10 mouse cellular contexts compared by ENCODE assay signal in genomic region chr7:98354160-98354920, GRCm38 (mm10). TPM values are rescaled to one million over a fixed set of nuclear protein-coding genes. Genes with fewer than 3 reads are reported as not detected.
A peak's percentile ranks its signal among the peaks of the same experiment; 100 is the strongest.
DNase-seq lines count a peak whose midpoint lies in the region; ATAC-seq and TF ChIP-seq lines count a peak whose summit lies in the region.
"Had no signal": no experiment of that assay in that cellular context is flagged by ENCODE, and none has a peak within 500 bp of the region (broad histone marks: within the 10 kb centered on the region; RNA-seq: fewer than 3 reads in every experiment).

No protein-coding gene starts in this region.

- H3K9me3 ChIP-seq in kidney, postnatal 0 days (replicated peaks; ENCODE audit: low read length), result no peaks in the 10 kb centered on the region
- H3K9me3 ChIP-seq in embryonic facial prominence, embryonic 15.5 days (replicated peaks), result no peaks in the 10 kb centered on the region
- H3K9me3 ChIP-seq in intestine, embryonic 14.5 days (ENCODE audit: control insufficient read depth, low read length), result no peaks in the 10 kb centered on the region
- no peaks in the 10 kb centered on the region for H3K9me3 ChIP-seq in neural tube, embryonic 15.5 days (replicated peaks)

- H3K4me2 ChIP-seq in kidney, postnatal 0 days (ENCODE audit: low read length), result no peak overlapping the region
- peak overlapping the region; percentile 15; the same call in 1 of the 2 replicates for H3K4me2 ChIP-seq in embryonic facial prominence, embryonic 15.5 days (replicated peaks)
- H3K4me2 ChIP-seq in intestine, embryonic 14.5 days (ENCODE audit: low read length), result peak overlapping the region; percentile 24; the same call in 1 of the 2 replicates
- no peak overlapping the region for H3K4me2 ChIP-seq in neural tube, embryonic 15.5 days

- WGBS in kidney, postnatal 0 days, result 34% methylated on average over 12 of the region's 12 CpGs
- 16% methylated on average over 12 of the region's 12 CpGs for WGBS in embryonic facial prominence, embryonic 15.5 days
- 18% methylated on average over 12 of the region's 12 CpGs for whole genome bisulfite sequencing in intestine, embryonic 14.5 days
- 26% methylated on average over 12 of the region's 12 CpGs for WGBS in neural tube, embryonic 15.5 days

- H3K4me1 ChIP-seq in kidney, postnatal 0 days (replicated peaks; ENCODE audit: insufficient read depth, low read length), result peaks cover 14% of the 10 kb centered on the region; the same call in 1 of the 2 replicates
- peaks cover 60% of the 10 kb centered on the region for H3K4me1 ChIP-seq in embryonic facial prominence, embryonic 15.5 days
- H3K4me1 ChIP-seq in intestine, embryonic 14.5 days (replicated peaks; ENCODE audit: control insufficient read depth, insufficient read depth, low read length), result peaks cover 32% of the 10 kb centered on the region
- H3K4me1 ChIP-seq in neural tube, embryonic 15.5 days, result peaks cover 52% of the 10 kb centered on the region

- 0 out of 2 replicates have a peak, but pooled peaks cover 8% of the 10 kb centered on the region for H3K36me3 ChIP-seq in kidney, postnatal 0 days (ENCODE audit: insufficient read depth, low read length)
- peaks cover 33% of the 10 kb centered on the region for H3K36me3 ChIP-seq in embryonic facial prominence, embryonic 15.5 days
- peaks cover 22% of the 10 kb centered on the region for H3K36me3 ChIP-seq in intestine, embryonic 14.5 days (ENCODE audit: control insufficient read depth, insufficient read depth, low read length)
- peaks cover 16% of the 10 kb centered on the region for H3K36me3 ChIP-seq in neural tube, embryonic 15.5 days

- no peak overlapping the region for H3K4me3 ChIP-seq in kidney, postnatal 0 days (replicated peaks; ENCODE audit: low read depth, low read length)
- no peak overlapping the region for H3K4me3 ChIP-seq in embryonic facial prominence, embryonic 15.5 days (replicated peaks)
- H3K4me3 ChIP-seq in intestine, embryonic 14.5 days (ENCODE audit: low read depth, low read length), result no peak overlapping the region
- H3K4me3 ChIP-seq in neural tube, embryonic 15.5 days (replicated peaks), result no peak overlapping the region

- no peak overlapping the region for H3K27ac ChIP-seq in kidney, postnatal 0 days
- H3K27ac ChIP-seq in embryonic facial prominence, embryonic 15.5 days (replicated peaks), result peak overlapping the region; percentile 71
- peak overlapping the region; percentile 55 for H3K27ac ChIP-seq in intestine, embryonic 14.5 days (ENCODE audit: low read depth)
- H3K27ac ChIP-seq in neural tube, embryonic 15.5 days (replicated peaks), result 0 out of 2 replicates have a peak overlapping the region, but pooled peaks have one; percentile 6

- no peak for DNase-seq in kidney, postnatal 0 days (ENCODE audit: low spot score)
- no peak for DNase-seq in kidney, adult 9 months
- DNase-seq in intestine, embryonic 14.5 days (ENCODE audit: low spot score), result no peak
- no peak for DNase-seq in cerebellum, adult 9-11 months
- DNase-seq: adrenal gland, adult 2 months; lung, adult 2 months had no signal

- TF ChIP-seq CTCF in kidney, postnatal 0 days (IDR thresholded peaks at IDR 0.05; ENCODE audit: low read depth), result no peak

- H3K27me3 ChIP-seq in kidney, postnatal 0 days (ENCODE audit: insufficient read depth, low read length), result no peaks in the 10 kb centered on the region
- no peaks in the 10 kb centered on the region for H3K27me3 ChIP-seq in embryonic facial prominence, embryonic 15.5 days
- no peaks in the 10 kb centered on the region for H3K27me3 ChIP-seq in intestine, embryonic 14.5 days (replicated peaks; ENCODE audit: control insufficient read depth, insufficient read depth, low read length)
- no peaks in the 10 kb centered on the region for H3K27me3 ChIP-seq in neural tube, embryonic 15.5 days (replicated peaks)

- no peak; the same call in 1 of the 2 replicates for ATAC-seq in kidney, postnatal 0 days (replicated peaks; ENCODE audit: low FRiP score, low read depth)
- ATAC-seq in embryonic facial prominence, embryonic 15.5 days (ENCODE audit: insufficient number of reproducible peaks, low FRiP score, low TSS enrichment, low read depth), result peak; percentile 73
- peak; percentile 37; the same call in 1 of the 2 replicates for ATAC-seq in intestine, embryonic 14.5 days (replicated peaks; ENCODE audit: low FRiP score, low TSS enrichment, low read depth)
- no peak for ATAC-seq in neural tube, embryonic 15.5 days (ENCODE audit: low FRiP score)
- ATAC-seq in megakaryocyte, adult 5-6 weeks (ENCODE audit: poor library complexity, severe bottlenecking), result no peak

- peak overlapping the region; percentile 3; the same call in 1 of the 2 replicates for H3K9ac ChIP-seq in kidney, postnatal 0 days (ENCODE audit: low read depth, low read length)
- H3K9ac ChIP-seq in embryonic facial prominence, embryonic 15.5 days, result no peak overlapping the region
- no peak overlapping the region for H3K9ac ChIP-seq in intestine, embryonic 14.5 days (ENCODE audit: low read length)
- no peak overlapping the region for H3K9ac ChIP-seq in neural tube, embryonic 15.5 days (replicated peaks)

RNA-seq across cellular contexts. Expression of gene Tsku, which starts 6.8 kb away (rescaled TPM):
- polyA plus RNA-seq in kidney, postnatal 0 days (2015; fragmentation: Nextera tagmentation; extraction: Ambion mirVana), result 7.1 and 8.3 TPM in 2 replicates
- polyA plus RNA-seq in embryonic facial prominence, embryonic 15.5 days (2015; fragmentation: Nextera tagmentation; extraction: Ambion mirVana), result 17.0 and 20.7 TPM in 2 replicates
- polyA plus RNA-seq in intestine, embryonic 14.5 days (2014; fragmentation: Nextera tagmentation; extraction: Ambion mirVana), result 12.8 and 14.5 TPM in 2 replicates
- 6.3 and 7.1 TPM in 2 replicates for polyA plus RNA-seq in neural tube, embryonic 15.5 days (2015; fragmentation: Nextera tagmentation; extraction: Ambion mirVana)
- total RNA-seq in megakaryocyte, adult 5-6 weeks (2015), result not detected in 2 replicates
- 0.07 and 0.37 TPM in 2 replicates for total RNA-seq in megakaryocyte, adult 5-6 weeks (2017)
- total RNA-seq: common myeloid progenitor, adult 5-6 weeks had no signal

RNA-seq across cellular contexts. Expression of gene Acer3, which starts 33.3 kb away (rescaled TPM):
- polyA plus RNA-seq in kidney, postnatal 0 days (2015; fragmentation: Nextera tagmentation; extraction: Ambion mirVana), result 22.1 and 25.1 TPM in 2 replicates
- 43.5 and 43.9 TPM in 2 replicates for polyA plus RNA-seq in embryonic facial prominence, embryonic 15.5 days (2015; fragmentation: Nextera tagmentation; extraction: Ambion mirVana)
- polyA plus RNA-seq in intestine, embryonic 14.5 days (2014; fragmentation: Nextera tagmentation; extraction: Ambion mirVana), result 21.6 and 21.7 TPM in 2 replicates
- 28.3 and 28.4 TPM in 2 replicates for polyA plus RNA-seq in neural tube, embryonic 15.5 days (2015; fragmentation: Nextera tagmentation; extraction: Ambion mirVana)
- 98.2 and 107 TPM in 2 replicates for total RNA-seq in megakaryocyte, adult 5-6 weeks (2015)
- 84.2 and 85.4 TPM in 2 replicates for total RNA-seq in megakaryocyte, adult 5-6 weeks (2017)

Comparison
In these comparisons a context has a peak if more than half of its experiments do, and no peak if none do; other contexts are left out.
1. ATAC-seq: peak in embryonic facial prominence, embryonic 15.5 days (single experiment) and intestine, embryonic 14.5 days (single experiment); none in kidney, postnatal 0 days (single experiment), neural tube, embryonic 15.5 days (single experiment) and megakaryocyte, adult 5-6 weeks (single experiment).
2. H3K4me2 ChIP-seq: peak in embryonic facial prominence, embryonic 15.5 days (single experiment) and intestine, embryonic 14.5 days (single experiment); none in kidney, postnatal 0 days (single experiment) and neural tube, embryonic 15.5 days (single experiment).